Mouse (Mus musculus): ENCODE results near the gene Focad. TPM values are rescaled to one million over a fixed set of nuclear protein-coding genes. Genes with fewer than 3 reads are reported as not detected.

Gene Focad
- polyA plus RNA-seq, 1 experiment, result 7.7 TPM

GRCm38 (mm10) chr4:88307691-88308090 is 213.3 kb downstream of the Focad start:
- Histone ChIP-seq H3K27ac (ENCODE audit: control insufficient read depth, insufficient read depth, low read depth, low read length, poor library complexity) (no peak overlapping the region), H3K4me1 (ENCODE audit: control insufficient read depth, insufficient read depth, low read length) (no peaks in the 10 kb centered on the region), H3K4me3 (replicated peaks; ENCODE audit: control insufficient read depth, low read depth, low read length) (no peak overlapping the region)
- TF ChIP-seq POLR2A (IDR thresholded peaks at IDR 0.05; ENCODE audit: borderline replicate concordance, control insufficient read depth, low read depth, low read length), result no peak
- no peak for TF ChIP-seq CTCF (IDR thresholded peaks at IDR 0.05; ENCODE audit: control insufficient read depth, insufficient read depth, low read length)
- WGBS, result 56% methylated on average over 3 of the region's 3 CpGs

- 85% methylated on average over 10 of the region's 10 CpGs for WGBS
- TF ChIP-seq POLR2A (IDR thresholded peaks at IDR 0.05; ENCODE audit: borderline replicate concordance, control insufficient read depth, low read depth, low read length) (no peak), CTCF (IDR thresholded peaks at IDR 0.05; ENCODE audit: control insufficient read depth, insufficient read depth, low read length) (no peak)
- Histone ChIP-seq H3K4me3 (replicated peaks; ENCODE audit: control insufficient read depth, low read depth, low read length) (no peak overlapping the region), H3K27ac (ENCODE audit: control insufficient read depth, insufficient read depth, low read depth, low read length, poor library complexity) (no peak overlapping the region), H3K4me1 (ENCODE audit: control insufficient read depth, insufficient read depth, low read length) (no peaks in the 10 kb centered on the region)
Measured at GRCm38 (mm10) chr4:88308342-88309116, 214.1 kb downstream of the Focad start.

- TF ChIP-seq CTCF (IDR thresholded peaks at IDR 0.05; ENCODE audit: control insufficient read depth, insufficient read depth, low read length) (peak; percentile 63), POLR2A (IDR thresholded peaks at IDR 0.05; ENCODE audit: borderline replicate concordance, control insufficient read depth, low read depth, low read length) (no peak)
- Histone ChIP-seq H3K4me1 (ENCODE audit: control insufficient read depth, insufficient read depth, low read length) (no peaks in the 10 kb centered on the region), H3K27ac (ENCODE audit: control insufficient read depth, insufficient read depth, low read depth, low read length, poor library complexity) (no peak overlapping the region), H3K4me3 (replicated peaks; ENCODE audit: control insufficient read depth, low read depth, low read length) (no peak overlapping the region)
- WGBS, result 17% methylated on average over 2 of the region's 2 CpGs
Measured at GRCm38 (mm10) chr4:88309676-88310075, 215.2 kb downstream of the Focad start.

- 21% methylated on average over 3 of the region's 3 CpGs for WGBS
- no peak for TF ChIP-seq CTCF (IDR thresholded peaks at IDR 0.05; ENCODE audit: control insufficient read depth, insufficient read depth, low read length)
- no peak for TF ChIP-seq POLR2A (IDR thresholded peaks at IDR 0.05; ENCODE audit: borderline replicate concordance, control insufficient read depth, low read depth, low read length)
- Histone ChIP-seq H3K27ac (ENCODE audit: control insufficient read depth, insufficient read depth, low read depth, low read length, poor library complexity) (no peak overlapping the region), H3K4me1 (ENCODE audit: control insufficient read depth, insufficient read depth, low read length) (no peaks in the 10 kb centered on the region), H3K4me3 (replicated peaks; ENCODE audit: control insufficient read depth, low read depth, low read length) (no peak overlapping the region)
Measured at GRCm38 (mm10) chr4:88314898-88315297, 220.5 kb downstream of the Focad start.

GRCm38 (mm10) chr4:88320067-88320466 is 225.6 kb downstream of the Focad start:
- Histone ChIP-seq H3K27ac (ENCODE audit: control insufficient read depth, insufficient read depth, low read depth, low read length, poor library complexity) (no peak overlapping the region), H3K4me1 (ENCODE audit: control insufficient read depth, insufficient read depth, low read length) (no peaks in the 10 kb centered on the region; the same call in 1 of the 2 replicates), H3K4me3 (replicated peaks; ENCODE audit: control insufficient read depth, low read depth, low read length) (no peak overlapping the region)
- no peak for TF ChIP-seq CTCF (IDR thresholded peaks at IDR 0.05; ENCODE audit: control insufficient read depth, insufficient read depth, low read length)
- no peak for TF ChIP-seq POLR2A (IDR thresholded peaks at IDR 0.05; ENCODE audit: borderline replicate concordance, control insufficient read depth, low read depth, low read length)
- WGBS, result 85% methylated on average over 1 of the region's 1 CpGs

- Histone ChIP-seq H3K27ac (ENCODE audit: control insufficient read depth, insufficient read depth, low read depth, low read length, poor library complexity) (no peak overlapping the region), H3K4me1 (ENCODE audit: control insufficient read depth, insufficient read depth, low read length) (no peaks in the 10 kb centered on the region; the same call in 1 of the 2 replicates), H3K4me3 (replicated peaks; ENCODE audit: control insufficient read depth, low read depth, low read length) (no peak overlapping the region)
- WGBS, result 72% methylated on average over 5 of the region's 5 CpGs
- no peak for TF ChIP-seq CTCF (IDR thresholded peaks at IDR 0.05; ENCODE audit: control insufficient read depth, insufficient read depth, low read length)
- no peak for TF ChIP-seq POLR2A (IDR thresholded peaks at IDR 0.05; ENCODE audit: borderline replicate concordance, control insufficient read depth, low read depth, low read length)
Measured at GRCm38 (mm10) chr4:88325392-88325791, 231.0 kb downstream of the Focad start.

- Histone ChIP-seq H3K27ac (ENCODE audit: control insufficient read depth, insufficient read depth, low read depth, low read length, poor library complexity) (no peak overlapping the region), H3K4me1 (ENCODE audit: control insufficient read depth, insufficient read depth, low read length) (peaks cover 1% of the 10 kb centered on the region; the same call in 1 of the 2 replicates), H3K4me3 (replicated peaks; ENCODE audit: control insufficient read depth, low read depth, low read length) (no peak overlapping the region)
- 75% methylated on average over 4 of the region's 4 CpGs for WGBS
- no peak for TF ChIP-seq CTCF (IDR thresholded peaks at IDR 0.05; ENCODE audit: control insufficient read depth, insufficient read depth, low read length)
- no peak for TF ChIP-seq POLR2A (IDR thresholded peaks at IDR 0.05; ENCODE audit: borderline replicate concordance, control insufficient read depth, low read depth, low read length)
Measured at GRCm38 (mm10) chr4:88334533-88334932, 240.1 kb downstream of the Focad start.

- TF ChIP-seq CTCF (IDR thresholded peaks at IDR 0.05; ENCODE audit: control insufficient read depth, insufficient read depth, low read length) (no peak), POLR2A (IDR thresholded peaks at IDR 0.05; ENCODE audit: borderline replicate concordance, control insufficient read depth, low read depth, low read length) (no peak)
- no peak overlapping the region for H3K4me3 ChIP-seq (replicated peaks; ENCODE audit: control insufficient read depth, low read depth, low read length)
- H3K4me1 ChIP-seq (ENCODE audit: control insufficient read depth, insufficient read depth, low read length), result peaks cover 1% of the 10 kb centered on the region; the same call in 1 of the 2 replicates
- WGBS, result 24% methylated on average over 2 of the region's 2 CpGs
- H3K27ac ChIP-seq (ENCODE audit: control insufficient read depth, insufficient read depth, low read depth, low read length, poor library complexity), result no peak overlapping the region
Measured at GRCm38 (mm10) chr4:88336753-88337152, 242.3 kb downstream of the Focad start.
